Comparison of ENCODE assay signal across 14 mouse cellular contexts in the genomic region with DNA sequence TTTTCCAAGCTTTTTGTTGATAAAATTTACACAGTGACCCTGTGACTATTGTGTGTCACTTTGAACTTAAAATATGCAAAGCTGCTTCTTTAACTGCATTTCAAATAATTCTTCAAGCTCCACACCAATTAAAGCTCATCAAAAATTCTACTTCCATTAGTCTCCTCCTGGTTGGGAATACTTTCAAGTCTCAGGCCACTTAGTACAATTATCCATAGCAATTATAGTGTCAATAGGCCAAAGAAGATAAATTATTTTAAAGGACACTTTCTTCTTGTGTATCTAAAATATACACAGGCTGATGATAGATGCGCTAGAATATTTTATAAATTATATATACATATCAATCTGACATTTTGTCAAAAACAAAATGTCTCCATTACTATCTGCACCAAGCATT.
A peak's percentile ranks its signal among the peaks of the same experiment; 100 is the strongest.
DNase-seq lines count a peak whose midpoint lies in the region; ATAC-seq and TF ChIP-seq lines count a peak whose summit lies in the region.
"Had no signal": no experiment of that assay in that cellular context is flagged by ENCODE, and none has a peak within 500 bp of the region (broad histone marks: within the 10 kb centered on the region; RNA-seq: fewer than 3 reads in every experiment).

No protein-coding gene starts in this region.

- H3K27ac ChIP-seq in hindbrain, embryonic 11.5 days (ENCODE audit: low read depth, low read length) = no peak overlapping the region
- H3K27ac ChIP-seq in hindbrain, postnatal 0 days = no peak overlapping the region
- no peak overlapping the region for H3K27ac ChIP-seq in midbrain, embryonic 11.5 days (ENCODE audit: low read depth, low read length)
- no peak overlapping the region for H3K27ac ChIP-seq in midbrain, embryonic 15.5 days
- H3K27ac ChIP-seq in neural tube, embryonic 12.5 days = no peak overlapping the region
- H3K27ac ChIP-seq: embryonic facial prominence, embryonic 12.5 days; heart, embryonic 13.5 days had no signal

- no peaks in the 10 kb centered on the region for H3K9me3 ChIP-seq in hindbrain, embryonic 11.5 days (ENCODE audit: control insufficient read depth, low read length)
- H3K9me3 ChIP-seq in hindbrain, postnatal 0 days (ENCODE audit: low read length) = no peaks in the 10 kb centered on the region
- no peaks in the 10 kb centered on the region for H3K9me3 ChIP-seq in midbrain, embryonic 11.5 days (ENCODE audit: control insufficient read depth, low read length)
- H3K9me3 ChIP-seq in midbrain, embryonic 15.5 days = no peaks in the 10 kb centered on the region
- H3K9me3 ChIP-seq in neural tube, embryonic 12.5 days = no peaks in the 10 kb centered on the region
- H3K9me3 ChIP-seq: embryonic facial prominence, embryonic 12.5 days; heart, embryonic 13.5 days had no signal

- peak; percentile 59 for ATAC-seq in hindbrain, embryonic 11.5 days (ENCODE audit: low FRiP score)
- no peak for ATAC-seq in hindbrain, postnatal 0 days
- ATAC-seq in midbrain, embryonic 11.5 days (ENCODE audit: low FRiP score) = peak; percentile 25; the same call in 1 of the 2 replicates
- no peak; the same call in 1 of the 2 replicates for ATAC-seq in midbrain, embryonic 15.5 days (replicated peaks)
- peak; percentile 43; the same call in 1 of the 2 replicates for ATAC-seq in neural tube, embryonic 12.5 days (ENCODE audit: low FRiP score, low read depth)

- peak; percentile 1 for DNase-seq in hindbrain, embryonic 11.5 days (ENCODE audit: low spot score)
- DNase-seq in hindbrain, postnatal 0 days (ENCODE audit: low spot score) = no peak
- DNase-seq in midbrain, embryonic 11.5 days (ENCODE audit: low spot score, missing footprints) = no peak
- no peak for DNase-seq in neural tube, embryonic 10.5 days (ENCODE audit: extremely low spot score, low spot score)
- DNase-seq in lung, adult 18-20 months = no peak
- DNase-seq: adrenal gland, postnatal 25 days; cerebellum, adult 2 months; cerebellum, postnatal 10 days; gastrocnemius, postnatal 36 days; heart, postnatal 36 days had no signal

- no peaks in the 10 kb centered on the region for H3K36me3 ChIP-seq in hindbrain, embryonic 11.5 days (ENCODE audit: control insufficient read depth, insufficient read depth, low read length)
- H3K36me3 ChIP-seq in hindbrain, postnatal 0 days (ENCODE audit: insufficient read depth, low read length) = no peaks in the 10 kb centered on the region
- H3K36me3 ChIP-seq in midbrain, embryonic 11.5 days (ENCODE audit: control insufficient read depth, insufficient read depth, low read length) = no peaks in the 10 kb centered on the region
- H3K36me3 ChIP-seq in midbrain, embryonic 15.5 days (replicated peaks) = no peaks in the 10 kb centered on the region
- H3K36me3 ChIP-seq in neural tube, embryonic 12.5 days = no peaks in the 10 kb centered on the region
- H3K36me3 ChIP-seq: embryonic facial prominence, embryonic 12.5 days; heart, embryonic 13.5 days had no signal

- H3K4me1 ChIP-seq in hindbrain, embryonic 11.5 days (replicated peaks; ENCODE audit: control insufficient read depth, insufficient read depth, low read length) = no peaks in the 10 kb centered on the region
- no peaks in the 10 kb centered on the region for H3K4me1 ChIP-seq in hindbrain, postnatal 0 days (ENCODE audit: insufficient read depth, low read length)
- no peaks in the 10 kb centered on the region for H3K4me1 ChIP-seq in midbrain, embryonic 11.5 days (ENCODE audit: control insufficient read depth, insufficient read depth, low read length)
- no peaks in the 10 kb centered on the region for H3K4me1 ChIP-seq in midbrain, embryonic 15.5 days
- no peaks in the 10 kb centered on the region for H3K4me1 ChIP-seq in neural tube, embryonic 12.5 days
- H3K4me1 ChIP-seq: embryonic facial prominence, embryonic 12.5 days; heart, embryonic 13.5 days had no signal

- 76% methylated on average over 1 of the region's 1 CpGs for WGBS in hindbrain, embryonic 11.5 days
- WGBS in hindbrain, postnatal 0 days = 82% methylated on average over 1 of the region's 1 CpGs
- 98% methylated on average over 1 of the region's 1 CpGs for WGBS in midbrain, embryonic 11.5 days
- WGBS in midbrain, embryonic 15.5 days = 84% methylated on average over 1 of the region's 1 CpGs
- WGBS in neural tube, embryonic 12.5 days = 78% methylated on average over 1 of the region's 1 CpGs

- H3K9ac ChIP-seq in hindbrain, embryonic 11.5 days (ENCODE audit: low read depth, low read length) = no peak overlapping the region
- H3K9ac ChIP-seq in hindbrain, postnatal 0 days (replicated peaks; ENCODE audit: low read length) = no peak overlapping the region
- no peak overlapping the region for H3K9ac ChIP-seq in midbrain, embryonic 11.5 days (ENCODE audit: low read length)
- H3K9ac ChIP-seq in midbrain, embryonic 15.5 days = no peak overlapping the region
- no peak overlapping the region for H3K9ac ChIP-seq in neural tube, embryonic 12.5 days
- H3K9ac ChIP-seq: embryonic facial prominence, embryonic 12.5 days; heart, embryonic 13.5 days had no signal

- no peak for TF ChIP-seq CTCF in hindbrain, postnatal 0 days (IDR thresholded peaks at IDR 0.05; ENCODE audit: low read depth)

- no peak overlapping the region for H3K4me3 ChIP-seq in hindbrain, embryonic 11.5 days (ENCODE audit: low read depth, low read length)
- no peak overlapping the region for H3K4me3 ChIP-seq in hindbrain, postnatal 0 days (ENCODE audit: low read length)
- no peak overlapping the region for H3K4me3 ChIP-seq in midbrain, embryonic 11.5 days (ENCODE audit: low read depth, low read length)
- H3K4me3 ChIP-seq in midbrain, embryonic 15.5 days = no peak overlapping the region
- no peak overlapping the region for H3K4me3 ChIP-seq in neural tube, embryonic 12.5 days
- H3K4me3 ChIP-seq: embryonic facial prominence, embryonic 12.5 days; heart, embryonic 13.5 days had no signal

- H3K4me2 ChIP-seq in hindbrain, embryonic 11.5 days (replicated peaks; ENCODE audit: low read depth, low read length) = no peak overlapping the region
- H3K4me2 ChIP-seq in hindbrain, postnatal 0 days (ENCODE audit: low read depth, low read length) = no peak overlapping the region
- no peak overlapping the region for H3K4me2 ChIP-seq in midbrain, embryonic 11.5 days
- H3K4me2 ChIP-seq in midbrain, embryonic 15.5 days = no peak overlapping the region
- H3K4me2 ChIP-seq in neural tube, embryonic 12.5 days (replicated peaks) = no peak overlapping the region
- H3K4me2 ChIP-seq: embryonic facial prominence, embryonic 12.5 days; heart, embryonic 13.5 days had no signal

- H3K27me3 ChIP-seq in hindbrain, embryonic 11.5 days (ENCODE audit: control insufficient read depth, insufficient read depth, low read length) = no peaks in the 10 kb centered on the region
- H3K27me3 ChIP-seq in hindbrain, postnatal 0 days (ENCODE audit: insufficient read depth, low read length) = no peaks in the 10 kb centered on the region
- H3K27me3 ChIP-seq in midbrain, embryonic 11.5 days (ENCODE audit: control insufficient read depth, insufficient read depth, low read length) = no peaks in the 10 kb centered on the region
- H3K27me3 ChIP-seq in midbrain, embryonic 15.5 days (replicated peaks) = no peaks in the 10 kb centered on the region
- no peaks in the 10 kb centered on the region for H3K27me3 ChIP-seq in neural tube, embryonic 12.5 days (replicated peaks)
- H3K27me3 ChIP-seq: embryonic facial prominence, embryonic 12.5 days; heart, embryonic 13.5 days had no signal

Comparison
In these comparisons a context has a peak if more than half of its experiments do, and no peak if none do; other contexts are left out.
1. ATAC-seq: peak in hindbrain, embryonic 11.5 days (single experiment), midbrain, embryonic 11.5 days (single experiment) and neural tube, embryonic 12.5 days (single experiment); none in hindbrain, postnatal 0 days (single experiment) and midbrain, embryonic 15.5 days (single experiment).